Mouse (Mus musculus) duodenum, adult 2 months (tissue): ENCODE measurements around the gene Klhdc1. TPM values are rescaled to one million over a fixed set of nuclear protein-coding genes. Genes with fewer than 3 reads are reported as not detected.

Experiments
- polyA plus RNA-seq: library from polyadenylated mRNA; depleted of rRNA; stranded (reverse); fragments of >200 nt; gene quantifications from 2 replicates; pipeline ENCODE4 v1.2.3, GENCODE M21; 2012; ENCODE audit warnings: low replicate concordance; rRNA removed

Gene Klhdc1
- 0.14 and 0.18 TPM in 2 replicates for polyA plus RNA-seq

DNA sequence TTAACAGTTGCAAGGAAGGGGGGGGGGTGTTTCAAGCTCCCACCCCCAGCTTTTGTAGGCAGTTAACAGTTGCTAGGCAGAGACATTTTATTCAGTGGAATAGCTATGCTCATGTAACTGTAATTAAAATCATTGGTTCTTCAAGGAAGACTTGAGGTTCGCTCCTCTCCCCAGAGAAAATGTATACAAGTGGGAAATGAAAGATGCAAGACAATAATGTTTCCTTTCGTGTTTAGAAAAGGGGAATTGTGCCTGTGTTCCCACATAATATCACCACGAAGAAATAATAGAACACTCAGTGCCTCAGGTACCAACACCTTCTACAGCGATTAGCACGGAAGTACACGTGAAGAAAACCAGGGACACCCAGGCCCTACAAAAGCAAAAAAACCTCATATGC lies at the start of gene Klhdc1:
Klhdc1 (plus strand) TSS at position 301 of the 400 bp plus-strand sequence.

DNA sequence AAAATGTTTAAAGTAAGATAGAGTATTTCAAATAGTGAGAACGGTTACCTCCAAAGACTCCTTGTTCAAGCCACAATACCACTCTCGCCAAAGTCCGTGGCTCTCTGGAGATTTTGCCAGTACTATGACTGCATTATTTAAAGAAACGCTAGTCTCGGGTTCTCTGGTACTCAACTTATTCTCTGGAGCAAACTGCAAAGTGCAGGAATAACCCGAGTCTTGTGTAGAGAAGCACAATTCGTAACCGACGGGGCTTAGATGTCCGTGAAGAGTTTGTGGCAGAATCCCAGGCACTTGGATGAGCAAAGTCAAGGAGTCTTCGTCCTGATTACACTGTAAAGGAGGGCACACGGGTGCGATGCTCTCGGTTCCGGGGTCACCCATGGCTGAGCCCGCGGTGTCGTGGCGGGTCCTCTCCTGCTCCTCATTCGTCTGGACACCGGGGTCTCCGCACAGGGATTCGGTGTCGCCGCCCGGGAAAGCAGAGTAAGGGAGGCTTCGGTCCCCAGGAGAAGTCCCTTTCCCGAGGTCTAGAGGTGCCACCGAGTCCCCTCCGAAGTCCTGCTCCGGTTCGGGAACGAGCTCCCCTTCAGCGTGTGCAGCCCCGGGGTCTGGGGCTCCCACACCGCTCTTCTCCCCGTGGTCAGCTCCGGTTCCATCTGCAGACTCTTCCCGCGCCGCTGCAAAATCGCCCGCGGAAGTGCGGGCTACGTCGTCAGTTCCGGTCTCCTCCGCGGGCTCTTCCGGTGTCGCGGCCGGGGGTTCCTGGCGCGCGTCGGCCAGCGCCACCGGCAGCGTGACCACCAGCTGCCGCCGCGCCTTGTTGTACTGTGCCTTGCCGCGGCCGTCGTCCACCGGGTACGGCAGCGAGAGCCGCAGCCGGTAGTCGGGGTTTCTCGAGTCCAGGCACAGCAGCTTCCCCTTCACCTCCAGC lies 44.3 kb upstream of the Klhdc1 start, which contains the start of gene Gm49383:
Gm49383 (minus strand) TSS at position 661 of the 934 bp plus-strand sequence.

DNA sequence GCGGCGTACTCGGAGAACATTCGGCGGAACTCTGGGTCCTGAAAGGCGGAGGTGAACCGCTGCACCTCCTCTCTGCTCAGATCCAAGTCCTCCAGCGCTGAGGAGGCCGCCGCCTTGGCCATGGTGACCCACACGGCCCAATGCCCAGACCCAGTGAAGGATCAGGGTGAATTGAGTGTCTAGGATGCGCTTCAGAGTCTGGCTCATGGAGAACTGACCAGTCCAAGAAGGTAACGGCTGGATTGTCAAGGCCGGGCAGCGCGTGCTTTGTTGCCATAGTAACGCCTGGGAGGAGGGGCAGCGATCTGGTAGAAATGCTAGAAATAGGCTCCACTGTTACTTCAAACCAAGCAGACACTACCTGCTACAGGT lies 42.8 kb upstream of the Klhdc1 start, which contains the start of gene Dnaaf2:
Dnaaf2 (minus strand) TSS at position 266 of the 372 bp plus-strand sequence.

DNA sequence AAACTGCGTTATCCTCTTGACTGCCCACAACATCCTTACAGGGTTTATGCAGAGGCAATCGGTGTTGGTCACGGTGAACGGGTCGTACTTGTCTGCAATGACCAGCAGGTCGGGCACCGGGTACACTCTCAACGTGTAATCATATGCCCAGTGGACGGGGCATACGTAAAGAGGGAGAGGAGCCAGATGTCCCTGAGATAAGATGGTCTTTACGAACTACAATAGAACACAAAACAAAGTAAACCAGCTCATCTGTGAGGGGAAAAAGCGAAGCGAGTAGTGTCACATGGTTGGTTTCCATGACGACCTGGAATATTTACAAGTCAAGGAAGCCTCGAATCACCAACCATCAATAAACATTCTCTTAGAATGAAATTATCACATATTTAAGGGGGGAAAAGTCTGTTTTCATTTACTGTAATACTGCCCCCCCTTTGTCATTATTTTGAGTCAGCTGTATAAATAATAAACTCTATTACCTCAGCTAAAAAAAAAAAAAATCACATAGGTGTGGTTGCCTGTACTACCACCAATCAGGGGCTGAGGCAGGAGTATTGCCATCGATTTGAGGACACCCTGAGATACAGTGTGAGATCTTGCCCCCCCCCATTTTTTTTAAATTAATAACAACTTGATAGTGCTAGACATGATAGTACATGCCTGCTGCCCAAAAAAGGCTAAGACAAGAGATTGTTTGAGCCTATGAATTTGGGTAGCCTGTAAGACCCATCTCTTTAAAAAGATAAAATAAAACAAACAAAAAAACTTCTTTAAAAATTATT lies 36.7 kb upstream of the Klhdc1 start, which contains the start of gene Gm49384:
Gm49384 (minus strand) TSS at position 216 of the 782 bp plus-strand sequence.

DNA sequence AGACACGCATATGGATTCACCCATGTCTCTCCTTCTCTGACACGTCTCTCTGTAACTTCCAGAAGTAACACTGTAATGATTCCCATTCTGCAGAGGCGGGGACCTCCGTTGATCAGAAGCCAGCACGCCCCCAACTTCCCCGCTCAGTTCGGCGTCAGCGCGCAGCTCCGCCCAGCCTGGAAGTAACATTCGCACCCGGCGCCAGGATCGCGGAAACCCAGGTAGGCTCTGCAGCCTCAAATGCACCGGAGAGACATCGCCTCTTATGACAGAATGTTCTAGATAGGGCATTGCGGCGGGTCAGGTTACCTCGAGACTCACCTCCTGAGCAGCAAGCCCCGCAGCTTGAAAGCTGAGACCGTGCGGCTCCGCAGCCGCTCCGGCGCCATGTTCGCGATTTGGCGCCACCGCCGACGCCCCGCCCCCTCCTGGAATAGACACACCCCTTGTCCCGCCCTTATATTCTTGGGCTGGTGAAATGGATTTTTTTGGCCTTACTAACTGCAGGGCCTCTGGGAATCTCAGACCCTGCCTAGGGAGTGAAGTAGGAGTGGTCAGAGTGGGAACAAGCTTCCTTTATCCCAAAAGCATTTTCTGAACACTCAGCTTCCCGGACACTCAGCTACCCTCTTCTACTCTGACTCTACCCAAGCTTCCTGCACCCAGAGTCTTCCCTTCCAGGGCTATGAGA lies 13.1 kb upstream of the Klhdc1 start, which contains the start of gene Pole2:
Pole2 (minus strand) TSS at position 420 of the 691 bp plus-strand sequence.

DNA sequence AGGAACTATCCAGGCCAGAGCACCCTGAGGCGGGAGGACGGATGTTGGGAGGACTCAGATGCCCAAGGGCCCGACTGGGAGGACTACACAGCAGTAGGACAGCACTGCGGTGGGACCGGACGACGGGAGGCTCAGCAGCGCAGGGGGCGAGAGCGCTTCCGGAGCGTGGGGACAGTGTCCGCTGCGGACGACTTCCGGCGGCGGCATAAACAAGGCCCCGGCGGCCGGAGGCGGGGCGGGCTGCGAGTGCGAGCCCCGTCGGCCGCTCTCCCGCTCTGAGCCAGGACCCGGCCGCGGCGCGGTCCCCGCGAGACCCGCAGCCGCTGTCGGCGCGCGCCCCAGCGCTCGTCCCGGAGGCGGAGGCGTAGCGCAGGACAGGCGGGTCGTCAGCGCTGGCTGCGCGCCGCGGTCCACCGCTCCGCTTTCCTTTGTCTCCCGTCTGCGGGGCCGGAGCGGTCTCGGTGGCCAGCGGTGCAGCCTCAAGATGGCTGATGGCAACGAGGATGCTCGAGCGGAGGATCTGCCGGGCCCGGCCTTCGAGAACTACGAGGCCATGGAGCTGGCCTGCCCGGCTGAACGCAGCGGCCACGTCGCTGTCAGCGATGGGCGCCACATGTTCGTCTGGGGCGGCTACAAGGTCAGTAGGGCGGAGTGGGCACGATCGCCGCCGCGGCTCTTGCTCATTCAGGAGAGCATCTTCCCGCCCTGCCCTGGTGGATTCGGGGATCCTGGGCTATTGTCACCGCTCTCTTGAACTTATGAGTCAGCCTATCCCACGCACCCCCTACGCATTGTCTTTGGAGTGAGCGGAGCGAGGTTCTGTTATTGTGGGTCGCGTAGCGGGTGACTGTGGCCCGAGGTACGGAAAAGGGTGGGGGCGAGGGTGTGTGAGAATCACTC lies 55.8 kb downstream of the Klhdc1 start, which contains the start of gene Klhdc2:
Klhdc2 (plus strand) TSS at position 171 of the 900 bp plus-strand sequence.

Other genes with a start within 250 kb of the Klhdc1 start
- 981 and 1,371 TPM in 2 replicates for gene Rps29, start 82.0 kb upstream of the Klhdc1 start, polyA plus RNA-seq
- gene Lrr1, start 72.4 kb upstream of the Klhdc1 start, polyA plus RNA-seq: 0.32 and 0.79 TPM in 2 replicates
- 17.2 and 19.6 TPM in 2 replicates for gene Rpl36al, start 57.1 kb upstream of the Klhdc1 start, polyA plus RNA-seq
- 16.2 and 19.1 TPM in 2 replicates for gene Mgat2, start 57.0 kb upstream of the Klhdc1 start, polyA plus RNA-seq
- 1.3 and 3.2 TPM in 2 replicates for gene Gm49383, start 44.1 kb upstream of the Klhdc1 start, polyA plus RNA-seq
- gene Dnaaf2, start 42.7 kb upstream of the Klhdc1 start, polyA plus RNA-seq: 0.50 and 0.89 TPM in 2 replicates
- not detected in 2 replicates for gene Gm49384, start 36.9 kb upstream of the Klhdc1 start, polyA plus RNA-seq
- gene Pole2, start 13.0 kb upstream of the Klhdc1 start, polyA plus RNA-seq: 1.7 and 2.1 TPM in 2 replicates
- 16.5 and 24.0 TPM in 2 replicates for gene Klhdc2, start 55.5 kb downstream of the Klhdc1 start, polyA plus RNA-seq
- gene Nemf, start 116.0 kb downstream of the Klhdc1 start, polyA plus RNA-seq: 0.27 and 0.35 TPM in 2 replicates
- 212 and 660 TPM in 2 replicates for gene Arf6, start 131.0 kb downstream of the Klhdc1 start, polyA plus RNA-seq
- gene Gm9887, start 131.3 kb downstream of the Klhdc1 start, polyA plus RNA-seq: 3.3 and 5.5 TPM in 2 replicates